Mouse (Mus musculus): ENCODE data around the gene Eif1.
A peak's percentile ranks its signal among the peaks of the same experiment; 100 is the strongest.
"Not testable (repeated sequence)": the region's sequence is repeated elsewhere in the genome, so short reads cannot be mapped to it uniquely, and the experiment has no call there.

Eif1 gene

GRCm38 (mm10) chr11:100355151-100355951 is 35.7 kb downstream of the Eif1 start:
- H3K4me3 ChIP-seq (replicated peaks; ENCODE audit: low read length): peak overlapping the region; percentile 95
- peaks cover 70% of the 10 kb centered on the region for H3K4me1 ChIP-seq (replicated peaks; ENCODE audit: low read depth, low read length)
- H3K36me3 ChIP-seq (ENCODE audit: insufficient read depth, low read length): peaks cover 41% of the 10 kb centered on the region
- H3K27me3 ChIP-seq (ENCODE audit: insufficient read depth, low read length): peaks cover 15% of the 10 kb centered on the region
- no peaks in the 10 kb centered on the region for H3K9me3 ChIP-seq (ENCODE audit: low read length)
- TF ChIP-seq NANOG (IDR thresholded peaks at IDR 0.05; ENCODE audit: borderline replicate concordance, low read length): no peak
- TF ChIP-seq CTCF (conservative IDR thresholded peaks at IDR 0.05; ENCODE audit: low read length): no peak
- no peak for TF ChIP-seq POU5F1 (IDR thresholded peaks at IDR 0.05; ENCODE audit: borderline replicate concordance, low read length)

GRCm38 (mm10) chr11:100355972-100356818 is 36.5 kb downstream of the Eif1 start, which contains the start of gene Hap1:
Gene Hap1, minus strand, starts transcription at chr11:100356128.
- Histone ChIP-seq H3K27me3 (ENCODE audit: insufficient read depth, low read length) (peaks cover 15% of the 10 kb centered on the region), H3K4me3 (replicated peaks; ENCODE audit: low read length) (peak within 1 kb of the TSS; percentile 95), H3K36me3 (ENCODE audit: insufficient read depth, low read length) (peaks cover 36% of the 10 kb centered on the region), H3K4me1 (replicated peaks; ENCODE audit: low read depth, low read length) (peaks cover 69% of the 10 kb centered on the region), H3K9me3 (ENCODE audit: low read length) (no peaks in the 10 kb centered on the region)
- TF ChIP-seq NANOG (IDR thresholded peaks at IDR 0.05; ENCODE audit: borderline replicate concordance, low read length): no peak
- TF ChIP-seq CTCF (conservative IDR thresholded peaks at IDR 0.05; ENCODE audit: low read length): no peak
- TF ChIP-seq POU5F1 (IDR thresholded peaks at IDR 0.05; ENCODE audit: borderline replicate concordance, low read length): no peak

- no peak for TF ChIP-seq CTCF (conservative IDR thresholded peaks at IDR 0.05; ENCODE audit: low read length)
- TF ChIP-seq NANOG (IDR thresholded peaks at IDR 0.05; ENCODE audit: borderline replicate concordance, low read length): no peak
- TF ChIP-seq POU5F1 (IDR thresholded peaks at IDR 0.05; ENCODE audit: borderline replicate concordance, low read length): no peak
- H3K4me3 ChIP-seq (replicated peaks; ENCODE audit: low read length): peak overlapping the region; percentile 95
These were observed 37.1 kb downstream of the Eif1 start for GRCm38 (mm10) chr11:100356819-100357211.

GRCm38 (mm10) chr11:100357408-100357807 is 37.7 kb downstream of the Eif1 start:
- Histone ChIP-seq H3K36me3 (ENCODE audit: insufficient read depth, low read length) (peaks cover 24% of the 10 kb centered on the region), H3K4me3 (replicated peaks; ENCODE audit: low read length) (peak overlapping the region; percentile 95; the same call in 1 of the 2 replicates)

More at GRCm38 (mm10) chr11:100356819-100357211, 37.1 kb downstream of the Eif1 start:
- H3K27me3 ChIP-seq (ENCODE audit: insufficient read depth, low read length): peaks cover 15% of the 10 kb centered on the region
- peaks cover 30% of the 10 kb centered on the region for H3K36me3 ChIP-seq (ENCODE audit: insufficient read depth, low read length)
- no peaks in the 10 kb centered on the region for H3K9me3 ChIP-seq (ENCODE audit: low read length)
- H3K4me1 ChIP-seq (replicated peaks; ENCODE audit: low read depth, low read length): peaks cover 63% of the 10 kb centered on the region

DNA sequence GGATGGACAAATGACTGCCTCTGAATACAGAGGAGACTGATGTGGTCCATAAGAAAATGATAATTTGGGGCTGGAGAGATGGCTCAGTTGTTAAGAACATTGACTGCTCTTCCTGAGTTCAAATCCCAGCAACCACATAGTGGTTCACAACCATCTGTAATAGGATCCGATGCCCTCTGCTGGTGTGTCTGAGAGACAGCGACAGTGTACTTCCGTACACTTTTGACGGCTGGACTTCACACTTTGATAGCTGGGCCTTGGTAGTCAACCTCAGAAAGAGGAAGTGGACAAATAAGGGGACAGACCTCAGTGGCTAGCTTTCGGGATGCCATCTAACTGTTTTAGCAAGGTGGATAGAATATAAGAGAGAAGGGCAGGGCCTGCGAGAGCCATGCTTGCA is 40.5 kb downstream of the Eif1 start:
- Histone ChIP-seq H3K27me3 (ENCODE audit: insufficient read depth, low read length) (peaks cover 18% of the 10 kb centered on the region), H3K4me1 (replicated peaks; ENCODE audit: low read depth, low read length) (peaks cover 53% of the 10 kb centered on the region), H3K4me3 (replicated peaks; ENCODE audit: low read length) (no peak overlapping the region), H3K9me3 (ENCODE audit: low read length) (no peaks in the 10 kb centered on the region), H3K36me3 (ENCODE audit: insufficient read depth, low read length) (no peaks in the 10 kb centered on the region)
- no peak for TF ChIP-seq NANOG (IDR thresholded peaks at IDR 0.05; ENCODE audit: borderline replicate concordance, low read length)

More at GRCm38 (mm10) chr11:100357408-100357807, 37.7 kb downstream of the Eif1 start:
- peaks cover 57% of the 10 kb centered on the region for H3K4me1 ChIP-seq (replicated peaks; ENCODE audit: low read depth, low read length)
- peak; percentile 13; the same call in 1 of the 2 replicates for TF ChIP-seq CTCF (conservative IDR thresholded peaks at IDR 0.05; ENCODE audit: low read length)
- no peak for TF ChIP-seq POU5F1 (IDR thresholded peaks at IDR 0.05; ENCODE audit: borderline replicate concordance, low read length)
- TF ChIP-seq NANOG (IDR thresholded peaks at IDR 0.05; ENCODE audit: borderline replicate concordance, low read length): no peak
- H3K9me3 ChIP-seq (ENCODE audit: low read length): no peaks in the 10 kb centered on the region
- peaks cover 15% of the 10 kb centered on the region for H3K27me3 ChIP-seq (ENCODE audit: insufficient read depth, low read length)

DNA sequence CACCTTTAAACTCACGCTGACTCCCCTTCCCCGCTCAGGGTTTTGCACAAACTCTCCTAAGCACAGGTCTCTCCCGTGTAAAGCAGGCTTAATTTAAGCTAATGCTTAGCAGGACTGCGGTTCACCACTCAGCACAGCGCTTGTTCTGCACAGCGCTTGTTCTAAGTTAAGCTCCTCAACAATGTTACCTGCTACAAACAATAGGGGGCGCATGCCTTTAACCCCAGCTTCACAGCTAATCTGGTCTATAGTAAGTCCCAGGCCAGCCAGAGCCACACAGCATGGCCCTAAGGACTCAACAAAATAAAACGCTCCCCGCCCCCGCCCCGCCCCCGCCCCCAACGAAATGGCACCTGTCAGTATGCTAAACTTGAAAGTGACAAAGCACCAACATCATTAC is 41.4 kb downstream of the Eif1 start:
- H3K4me3 ChIP-seq (replicated peaks; ENCODE audit: low read length): not testable (repeated sequence)
- H3K27me3 ChIP-seq (ENCODE audit: insufficient read depth, low read length): peaks cover 11% of the 10 kb centered on the region

DNA sequence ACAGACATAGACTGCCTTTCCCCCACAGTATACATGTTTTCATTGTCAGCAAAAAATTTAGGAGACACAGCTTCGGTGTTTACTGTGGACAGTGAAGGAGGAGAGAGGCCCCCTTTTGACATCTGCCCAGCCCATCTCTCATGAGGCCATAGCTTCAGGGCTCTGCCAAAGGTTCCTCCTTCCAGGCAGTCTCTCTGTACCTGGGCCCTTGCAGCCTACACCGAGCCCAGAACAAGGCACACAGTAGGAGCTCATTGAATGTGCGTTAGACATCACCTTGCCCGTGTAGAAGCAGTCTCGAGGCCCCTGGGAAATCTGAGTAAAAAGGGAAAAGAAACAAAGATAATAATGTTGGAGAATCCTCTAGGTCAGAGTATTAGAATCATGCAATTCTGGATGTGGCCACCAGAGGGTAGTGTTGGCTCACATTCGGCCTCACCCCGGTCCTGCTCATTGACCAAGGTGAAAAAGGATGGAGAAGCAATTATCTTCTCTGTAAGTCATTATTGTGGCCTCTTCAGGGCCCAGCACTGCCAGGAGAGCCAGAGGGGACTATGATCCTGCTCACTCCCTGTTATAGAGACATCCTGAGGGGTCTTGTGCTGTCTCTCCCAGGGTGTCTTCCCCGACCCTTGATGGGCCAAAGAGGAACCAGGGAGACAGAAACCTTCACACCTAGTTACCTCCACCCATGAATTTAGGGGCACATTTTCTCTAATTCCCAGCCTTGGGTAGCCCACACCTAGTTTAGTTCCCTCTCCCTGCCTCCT is 42.7 kb downstream of the Eif1 start:
- Histone ChIP-seq H3K4me3 (replicated peaks; ENCODE audit: low read length) (no peak overlapping the region), H3K4me1 (replicated peaks; ENCODE audit: low read depth, low read length) (peaks cover 54% of the 10 kb centered on the region), H3K9me3 (ENCODE audit: low read length) (no peaks in the 10 kb centered on the region), H3K27me3 (ENCODE audit: insufficient read depth, low read length) (peaks cover 11% of the 10 kb centered on the region), H3K36me3 (ENCODE audit: insufficient read depth, low read length) (no peaks in the 10 kb centered on the region)
- no peak for TF ChIP-seq NANOG (IDR thresholded peaks at IDR 0.05; ENCODE audit: borderline replicate concordance, low read length)
- peak; percentile 87 for TF ChIP-seq CTCF (conservative IDR thresholded peaks at IDR 0.05; ENCODE audit: low read length)
- no peak for TF ChIP-seq POU5F1 (IDR thresholded peaks at IDR 0.05; ENCODE audit: borderline replicate concordance, low read length)

More for the DNA sequence above, 41.4 kb downstream of the Eif1 start:
- H3K36me3 ChIP-seq (ENCODE audit: insufficient read depth, low read length); H3K9me3 ChIP-seq (ENCODE audit: low read length): not testable (repeated sequence)
- H3K4me1 ChIP-seq (replicated peaks; ENCODE audit: low read depth, low read length): peaks cover 60% of the 10 kb centered on the region

Data from E14TG2a.4 (cell line).